Mouse (Mus musculus) common myeloid progenitor, adult 5-6 weeks (primary cell): Measurements from ENCODE around the gene Dip2c. TPM values are rescaled to one million over a fixed set of nuclear protein-coding genes. Genes with fewer than 3 reads are reported as not detected.

Experiments
- ATAC-seq: replicated peaks from 2 replicates; pipeline ENCODE4 v1.8.0; 2016; ENCODE audit warnings: low read depth, mild to moderate bottlenecking, moderate TSS enrichment, inconsistent platforms; ENCODE audit not compliant: poor library complexity, severe bottlenecking
- total RNA-seq: library from RNA; stranded (forward); fragments of 200-1000, 187-1606 nt; gene quantifications from 2 replicates; pipeline ENCODE4 v1.2.3, GENCODE M21; 2017

The Dip2c gene
- total RNA-seq, 1 experiment from 2014 or later, result 4.9 TPM

- no peak for ATAC-seq
Observed at GRCm38 (mm10) chr13:9473383-9473782, 197.1 kb downstream of the Dip2c start.

- no peak for ATAC-seq
Observed at GRCm38 (mm10) chr13:9481722-9482121, 205.4 kb downstream of the Dip2c start.

GRCm38 (mm10) chr13:9489696-9490095 is 213.4 kb downstream of the Dip2c start:
- ATAC-seq, result no peak

DNA sequence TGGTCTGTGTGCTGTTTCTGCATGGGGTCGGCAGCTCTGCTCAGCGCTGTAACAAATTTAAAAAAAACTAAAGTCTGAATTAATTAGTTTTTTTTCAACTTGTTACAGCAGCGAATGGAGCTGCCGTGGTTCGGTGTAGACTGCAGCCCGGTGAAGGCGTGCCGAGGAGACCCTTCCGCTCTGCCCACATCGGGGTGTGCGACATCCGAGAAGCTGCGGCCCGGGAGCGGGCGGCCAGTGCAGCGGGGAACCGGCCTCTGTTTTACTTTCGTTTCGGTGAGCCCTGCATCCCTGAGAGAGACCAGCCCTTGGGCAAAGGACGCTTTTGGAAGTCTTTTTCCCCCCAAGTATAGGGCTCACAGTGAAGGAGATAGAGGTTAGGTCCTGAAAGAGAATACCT is 218.4 kb downstream of the Dip2c start:
- ATAC-seq, result peak; percentile 65

DNA sequence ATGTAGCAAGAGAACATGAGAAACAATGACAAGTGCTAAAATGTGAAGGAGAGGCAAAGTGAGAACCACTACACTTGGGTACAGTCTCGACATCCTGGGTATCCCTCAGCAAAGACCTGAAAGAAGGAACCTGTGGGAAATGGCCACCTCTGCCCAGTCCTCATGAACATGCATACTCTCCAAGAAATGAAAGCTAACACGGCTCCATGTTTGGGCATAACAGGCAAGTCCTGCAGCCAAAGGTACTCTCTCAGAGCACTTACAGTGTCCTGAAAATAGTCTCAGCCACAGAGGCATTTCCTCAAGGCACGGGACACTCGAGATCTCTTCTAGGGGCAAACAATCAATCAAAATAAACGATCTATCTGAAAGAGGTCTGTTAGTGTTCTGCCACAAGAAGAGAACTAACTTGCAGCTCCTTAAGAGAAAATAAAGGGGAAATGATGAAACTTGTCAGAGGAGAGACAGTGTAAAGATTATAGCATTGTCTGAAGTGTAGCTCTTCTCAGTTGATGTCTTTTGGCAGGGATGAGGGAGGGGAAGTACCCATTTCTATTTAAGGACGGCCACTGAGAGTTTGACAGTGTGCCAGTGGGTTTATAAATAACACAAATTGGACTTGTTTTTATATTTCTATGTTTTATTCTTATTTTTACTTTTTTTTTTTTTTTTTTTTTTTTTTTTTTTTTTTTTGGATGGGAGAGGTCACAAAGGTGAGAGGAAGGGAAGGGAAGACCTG is 228.0 kb downstream of the Dip2c start:
- peak; percentile 79 for ATAC-seq

DNA sequence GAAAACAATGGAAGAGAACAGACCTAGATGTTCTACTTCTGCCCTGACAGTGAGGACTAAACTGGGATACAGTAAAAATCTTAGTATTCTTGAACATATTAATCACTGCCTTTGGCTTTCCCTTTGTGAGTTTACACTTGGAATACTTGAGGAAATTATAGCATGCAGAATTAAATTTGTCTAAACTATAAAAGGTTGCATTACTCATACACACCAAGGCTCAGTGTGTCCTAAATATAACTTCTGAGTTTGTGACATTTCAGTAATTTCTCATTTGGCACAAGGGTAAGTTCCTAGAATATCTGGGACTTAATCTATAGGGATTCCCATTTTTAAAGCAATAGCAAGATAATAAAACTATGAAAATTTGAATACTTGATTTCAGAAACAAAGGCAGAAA is 262.2 kb downstream of the Dip2c start:
- no peak for ATAC-seq

- peak; percentile 58 for ATAC-seq
Observed at GRCm38 (mm10) chr13:9547698-9548344, 271.5 kb downstream of the Dip2c start.

DNA sequence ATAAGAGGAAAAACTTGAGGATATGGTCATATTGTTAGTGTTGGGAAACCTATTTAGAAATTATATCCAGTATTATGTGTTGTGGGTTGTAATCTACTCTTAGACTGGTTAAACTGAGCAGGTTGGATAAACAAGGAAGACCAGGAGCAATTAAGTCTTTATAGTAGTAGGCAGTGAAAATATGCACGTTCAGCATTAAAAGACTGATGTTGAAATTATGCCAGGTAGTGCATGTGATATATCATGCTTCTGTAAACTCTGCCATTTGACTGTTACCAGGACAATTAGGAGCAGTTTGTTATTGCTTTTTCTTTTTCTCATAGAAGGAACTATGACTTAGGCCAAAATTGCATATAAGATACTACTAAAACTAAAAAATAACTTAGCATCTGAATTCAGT is 285.8 kb downstream of the Dip2c start:
- no peak for ATAC-seq

GRCm38 (mm10) chr13:9562921-9563320 is 286.6 kb downstream of the Dip2c start:
- ATAC-seq, result peak; percentile 62

- no peak for ATAC-seq
Observed at GRCm38 (mm10) chr13:9568852-9569251, 292.5 kb downstream of the Dip2c start.

DNA sequence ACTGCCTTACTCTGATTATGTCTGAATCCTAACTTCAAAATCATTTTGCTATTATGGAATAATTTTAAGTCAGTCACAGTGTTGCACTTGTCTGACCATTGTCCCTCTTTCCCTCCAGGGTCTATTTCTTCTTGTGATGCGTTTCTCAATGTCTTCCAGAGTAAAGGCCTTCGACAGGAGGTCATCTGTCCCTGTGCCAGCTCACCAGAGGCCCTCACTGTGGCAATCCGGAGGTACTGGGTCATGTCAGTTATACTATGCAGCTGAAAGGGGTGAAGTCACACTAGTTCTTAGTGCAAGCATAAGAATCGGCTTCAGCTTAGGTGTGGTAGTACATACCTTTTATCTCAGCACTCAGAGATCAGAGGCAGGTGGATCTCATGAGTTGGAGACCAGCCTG is 300.4 kb downstream of the Dip2c start:
- ATAC-seq, result no peak

GRCm38 (mm10) chr13:9578456-9578855 is 302.1 kb downstream of the Dip2c start:
- ATAC-seq, result no peak

- ATAC-seq, result no peak
Observed at GRCm38 (mm10) chr13:9581821-9582220, 305.5 kb downstream of the Dip2c start.

GRCm38 (mm10) chr13:9583579-9583978 is 307.3 kb downstream of the Dip2c start:
- ATAC-seq, result no peak

GRCm38 (mm10) chr13:9599334-9600096 is 323.2 kb downstream of the Dip2c start:
- ATAC-seq, result peak; percentile 63

GRCm38 (mm10) chr13:9601350-9601749 is 325.0 kb downstream of the Dip2c start:
- no peak for ATAC-seq

DNA sequence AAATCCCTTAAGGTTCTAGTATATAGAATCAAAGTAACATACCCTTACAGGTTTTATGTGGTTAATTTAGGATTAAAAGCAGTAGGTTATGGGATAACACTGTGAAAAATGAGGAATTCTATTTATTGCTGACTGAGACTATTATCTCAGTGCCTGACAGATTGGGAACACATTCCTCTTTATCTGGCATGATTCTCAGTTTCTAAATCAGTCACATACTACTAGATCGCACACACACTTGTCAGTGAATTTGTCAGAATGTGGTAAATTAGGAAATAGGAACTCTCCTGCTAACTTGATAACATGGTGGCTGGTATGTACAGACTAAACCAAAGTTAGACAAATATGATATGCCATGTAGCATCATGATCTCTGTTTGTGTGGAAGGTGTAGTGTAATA is 334.9 kb downstream of the Dip2c start:
- no peak for ATAC-seq

DNA sequence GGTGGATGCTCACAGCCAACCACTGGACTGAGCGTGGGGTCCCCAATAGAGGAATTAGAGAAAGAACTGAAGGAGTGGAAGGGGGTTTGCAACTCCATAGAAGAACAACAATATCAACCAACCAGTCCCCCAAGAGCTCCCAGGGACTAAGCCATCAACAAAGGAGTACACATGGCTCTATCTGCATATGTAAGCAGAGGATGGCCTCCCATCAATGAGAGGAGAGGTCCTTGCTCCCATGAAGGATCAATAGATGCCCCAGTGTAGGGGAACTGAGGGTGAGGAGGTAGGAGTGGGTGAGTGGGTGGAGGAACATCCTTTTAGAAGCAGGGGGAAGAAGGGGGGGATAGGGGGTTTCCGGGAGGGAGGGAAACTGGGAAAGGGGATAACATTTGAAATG is 356.4 kb downstream of the Dip2c start:
- no peak for ATAC-seq

DNA sequence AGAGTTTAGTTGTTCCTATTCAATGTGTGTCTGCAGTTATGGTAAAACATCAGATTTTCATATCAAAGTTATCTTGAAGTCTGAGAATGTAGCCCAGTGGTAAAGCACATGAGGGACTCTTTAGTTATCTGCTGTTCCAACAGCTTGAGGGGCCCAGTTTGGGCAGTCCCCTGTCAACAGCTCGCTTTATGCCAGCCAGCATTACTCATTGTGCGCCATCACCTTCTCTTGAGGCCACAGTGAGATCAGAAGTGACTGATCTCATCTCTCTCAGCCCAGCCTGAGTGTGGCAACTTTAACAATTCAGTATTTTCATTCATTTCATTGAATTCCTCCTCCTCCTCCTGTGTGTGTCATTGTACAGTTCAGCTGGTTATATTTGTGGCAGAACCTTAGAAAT is 359.6 kb downstream of the Dip2c start:
- ATAC-seq, result no peak

GRCm38 (mm10) chr13:9636505-9636904 is 360.2 kb downstream of the Dip2c start:
- ATAC-seq, result peak; percentile 93

DNA sequence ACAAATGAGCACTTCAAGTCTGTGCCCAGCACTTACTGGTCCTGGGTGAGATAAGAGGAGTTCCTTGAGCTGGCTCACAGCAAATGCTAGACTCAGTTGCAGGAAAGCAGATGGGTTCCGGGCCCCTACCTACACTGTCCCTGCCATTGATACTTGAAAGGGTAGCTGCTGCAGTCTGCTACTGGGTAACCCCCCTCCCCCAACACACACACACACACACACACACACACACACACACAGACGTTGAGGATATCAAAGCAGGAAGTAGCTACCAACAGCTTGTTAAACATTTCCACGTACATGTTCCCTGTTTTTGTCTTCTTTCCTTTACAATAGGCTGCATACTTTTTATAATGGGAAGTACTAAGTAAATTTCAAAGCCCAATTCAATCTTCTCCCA is 361.6 kb downstream of the Dip2c start:
- no peak for ATAC-seq
